Mouse (Mus musculus) mouse trophoblast stem cell (cell line): Measurements from ENCODE around the gene Gm29776.

ENCODE experiments used
- in situ Hi-C, 2 experiments: fragments of 300-500 bp; cut with MseI, MboI; formaldehyde crosslinking; loops; 2 replicates in 1 of 2; 3 replicates in 1 of 2; pipeline ENCODE4 v1.15.1; 2025

Gene Gm29776

GRCm38 (mm10) chr14:54709054-54709453 lies 10.4 kb upstream of the Gm29776 start:
- in situ Hi-C loops = no loop called here

DNA sequence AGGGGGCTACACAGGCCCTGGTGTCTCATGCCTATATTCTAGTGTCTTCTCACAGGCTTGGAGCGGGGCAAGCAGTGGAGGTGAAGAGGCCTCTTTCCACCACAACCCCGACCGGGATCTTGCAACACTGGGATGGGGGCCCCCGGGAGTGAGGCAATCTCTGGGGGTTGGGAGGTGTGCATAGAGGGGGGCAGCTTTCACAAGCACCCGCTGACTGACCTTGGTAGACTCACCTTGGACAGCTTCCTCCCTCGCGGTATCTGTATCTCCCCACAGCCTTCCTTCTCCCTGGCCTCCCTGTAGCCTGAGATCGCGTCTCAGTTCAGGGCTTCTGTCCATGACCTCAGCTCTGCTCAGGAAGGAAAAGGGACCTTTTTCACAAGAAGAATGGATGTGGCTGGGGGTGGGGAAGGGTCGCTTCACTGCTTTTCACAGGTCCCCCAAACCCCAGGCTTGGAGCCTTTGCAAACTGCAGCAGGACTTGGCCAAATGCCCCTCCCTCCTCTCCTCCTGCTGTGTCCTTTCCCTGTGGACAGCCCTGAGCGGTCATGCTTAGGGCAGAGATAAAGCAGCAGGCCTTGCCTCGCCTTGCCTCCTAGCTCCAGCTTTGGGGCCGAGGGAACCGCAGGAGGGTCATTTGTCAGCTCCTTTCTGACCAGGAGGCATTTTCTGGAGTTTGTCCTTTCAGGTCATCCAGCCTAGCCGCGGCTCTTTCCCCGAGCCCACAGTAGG lies 8.1 kb upstream of the Gm29776 start:
- in situ Hi-C loops = no loop called here

- in situ Hi-C loops = no loop called here
These were observed 7.2 kb upstream of the Gm29776 start for GRCm38 (mm10) chr14:54705844-54706243.

DNA sequence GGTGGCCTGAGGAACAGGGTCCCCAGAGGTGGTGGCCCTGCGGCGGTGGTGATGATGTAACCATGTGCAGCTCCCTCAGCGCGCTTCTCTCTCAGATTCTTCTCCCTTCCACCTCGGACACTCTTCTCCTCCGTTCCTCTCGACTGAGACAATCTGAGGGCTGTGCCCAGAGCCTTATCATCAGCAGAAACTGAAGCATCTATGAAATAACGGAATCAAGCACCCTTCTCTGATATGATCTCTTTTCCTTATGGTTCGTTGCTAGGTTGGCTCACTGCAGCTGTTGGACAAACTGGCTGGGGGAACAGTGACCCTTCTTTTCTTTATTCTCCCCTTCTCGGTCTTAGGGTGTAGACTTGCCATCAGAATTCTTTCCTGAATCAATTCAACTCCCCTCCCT lies 4.6 kb upstream of the Gm29776 start:
- in situ Hi-C loops = no loop called here

DNA sequence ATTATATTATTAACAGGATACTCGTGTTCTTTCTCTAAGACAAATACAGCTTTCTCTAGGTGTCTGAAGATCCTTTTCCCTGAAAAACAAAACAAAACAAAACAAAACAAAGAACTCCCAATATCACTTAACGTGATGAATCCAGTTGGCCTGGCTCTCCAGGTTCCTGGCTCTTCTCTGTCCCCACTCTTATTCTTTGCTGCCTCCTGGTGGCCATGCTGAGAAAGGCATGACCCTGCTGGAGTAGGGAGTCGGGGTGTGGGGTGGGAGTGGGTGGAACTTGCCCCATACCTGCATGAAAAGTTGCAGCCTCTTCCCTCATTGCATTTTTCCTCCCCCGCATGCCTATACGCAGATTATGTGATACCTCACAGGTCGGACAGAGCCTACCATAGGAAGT lies 2.7 kb upstream of the Gm29776 start:
- in situ Hi-C loops = no loop called here

DNA sequence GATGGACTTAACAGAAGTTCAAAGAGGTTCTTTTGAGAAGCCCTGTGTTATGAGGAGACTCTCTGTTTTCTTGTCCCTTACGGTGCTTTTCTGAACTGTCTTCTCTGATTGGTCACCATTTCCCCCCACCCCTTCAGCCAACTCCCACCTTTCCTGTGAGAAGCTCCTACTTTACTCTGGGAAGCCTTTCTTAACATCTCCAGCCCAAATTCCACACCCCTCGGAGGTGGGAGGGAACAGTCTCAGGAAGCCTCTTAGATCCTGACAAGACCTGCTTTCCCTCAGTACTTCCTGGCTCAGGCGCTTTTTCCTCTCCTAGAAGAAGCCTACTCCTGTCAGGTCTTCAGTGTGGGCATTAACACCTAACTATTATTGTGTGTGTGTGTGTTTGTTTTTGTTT lies 953 bp upstream of the Gm29776 start:
- in situ Hi-C loops = no loop called here

- in situ Hi-C loops = no loop called here
These were observed 1.9 kb downstream of the Gm29776 start for GRCm38 (mm10) chr14:54696752-54697151.

DNA sequence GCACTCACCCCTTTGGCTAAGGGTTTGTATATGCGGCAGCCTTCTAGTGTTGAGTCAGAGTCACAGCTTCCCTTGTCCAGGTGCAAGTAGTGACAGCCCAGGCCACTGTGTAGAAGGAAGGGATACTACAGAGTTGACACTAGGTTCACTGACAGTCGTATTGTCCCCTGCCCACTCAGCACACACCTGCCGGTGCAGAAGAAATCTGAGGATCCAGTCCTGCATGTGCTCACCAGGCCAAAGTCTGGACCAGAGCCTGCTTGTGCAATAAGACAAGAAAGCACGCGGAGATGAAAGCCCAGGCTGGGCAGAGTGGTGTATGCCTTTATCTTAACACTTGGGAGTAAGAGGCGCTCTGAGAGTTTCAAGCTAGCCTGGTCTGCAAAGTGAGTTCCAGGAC lies 3.6 kb downstream of the Gm29776 start:
- in situ Hi-C loops = no loop called here

DNA sequence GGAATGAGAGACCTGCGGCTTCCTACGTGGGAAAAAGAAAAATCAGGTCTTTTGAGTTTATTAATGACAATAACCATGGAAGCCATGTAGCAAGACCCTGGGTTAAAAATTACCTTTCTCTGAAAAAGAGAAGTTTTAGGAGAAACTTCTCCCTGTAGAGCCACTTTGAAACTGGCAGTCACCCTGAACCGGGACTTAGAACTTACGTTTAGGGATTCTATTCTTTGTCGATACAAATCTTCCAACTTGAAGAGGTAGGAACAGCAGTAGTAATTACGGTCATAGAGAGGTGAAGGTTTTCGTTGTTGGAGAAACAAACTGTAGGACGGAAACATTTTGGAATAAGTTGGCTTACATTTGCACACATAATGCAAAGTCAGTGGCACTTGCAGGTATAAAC lies 11.4 kb downstream of the Gm29776 start:
- in situ Hi-C loops = no loop called here

DNA sequence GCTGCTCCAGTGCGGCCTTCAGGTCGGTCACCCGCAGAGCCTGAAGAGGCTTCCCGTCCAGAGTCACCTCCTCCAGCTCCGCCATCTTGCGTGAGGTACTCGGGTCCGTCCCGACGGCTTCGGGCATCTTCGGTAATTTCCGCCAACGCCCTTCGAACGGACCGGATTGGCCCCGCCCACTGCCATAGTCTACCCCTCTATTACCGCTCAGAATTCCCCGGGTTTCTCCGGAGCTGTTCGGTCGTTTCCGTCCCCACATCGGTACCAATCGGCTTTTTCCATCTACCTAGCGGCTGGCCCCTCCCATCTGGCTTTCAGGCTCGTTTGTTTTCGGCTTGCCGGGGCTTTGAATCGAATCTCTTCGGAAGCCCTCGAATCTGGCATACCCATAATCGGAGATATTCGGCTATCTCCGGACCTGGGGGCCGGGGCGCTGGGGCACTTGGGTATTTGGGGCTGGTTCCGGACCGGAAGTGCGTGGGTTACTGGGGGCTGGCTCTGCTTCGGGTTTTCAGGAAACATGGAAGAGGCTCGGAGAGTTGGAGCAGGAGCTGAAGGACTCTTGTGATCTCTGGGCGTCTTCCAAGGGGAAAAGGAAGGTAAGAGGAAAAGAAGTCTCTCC lies 12.0 kb downstream of the Gm29776 start, which contains the start of gene Acin1:
Acin1 (minus strand) TSS at position 410 of the 622 bp plus-strand sequence.
- in situ Hi-C loops = no loop called here

GRCm38 (mm10) chr14:54686063-54686521 lies 12.5 kb downstream of the Gm29776 start, which contains the start of gene 1700123O20Rik:
Gene 1700123O20Rik, plus strand, starts transcription at chr14:54686216.
- in situ Hi-C loops = no loop called here

DNA sequence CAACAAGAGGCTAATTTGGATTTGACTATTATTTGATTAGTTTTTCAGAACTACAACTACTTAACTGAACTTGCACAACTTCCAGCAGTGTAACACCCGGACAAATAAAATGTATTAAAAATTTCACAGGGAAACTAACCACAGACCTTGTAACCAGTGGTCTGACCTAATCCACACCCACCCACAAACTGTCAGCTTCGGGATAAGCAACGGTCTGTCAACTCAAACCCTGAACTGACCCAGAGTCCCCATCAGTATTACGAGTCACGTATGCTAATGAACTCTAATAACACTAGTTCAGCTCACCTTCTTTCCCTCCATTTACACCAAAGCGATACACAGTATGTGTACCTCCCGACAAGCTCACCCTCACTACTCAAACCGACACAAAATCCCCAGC lies 13.2 kb downstream of the Gm29776 start:
- in situ Hi-C loops = no loop called here

DNA sequence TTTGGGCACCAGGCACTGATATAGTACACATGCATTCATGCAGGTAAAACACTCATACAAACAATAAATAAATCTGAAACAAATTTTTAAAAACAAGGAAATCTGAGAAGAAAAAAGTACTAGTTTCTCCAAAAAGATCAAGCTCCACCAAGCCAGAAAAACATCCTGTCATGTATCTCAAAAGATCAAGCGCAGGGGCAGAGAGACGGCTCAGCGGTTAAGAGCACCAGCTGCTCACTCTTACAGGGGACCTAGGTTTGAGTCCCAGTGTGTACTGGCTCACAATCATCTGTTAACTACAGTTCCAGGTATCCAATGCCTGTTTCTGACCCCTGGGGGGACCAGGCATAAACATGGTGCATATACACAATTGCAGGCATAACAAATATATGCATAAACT lies 16.2 kb downstream of the Gm29776 start:
- in situ Hi-C loops = no loop called here

DNA sequence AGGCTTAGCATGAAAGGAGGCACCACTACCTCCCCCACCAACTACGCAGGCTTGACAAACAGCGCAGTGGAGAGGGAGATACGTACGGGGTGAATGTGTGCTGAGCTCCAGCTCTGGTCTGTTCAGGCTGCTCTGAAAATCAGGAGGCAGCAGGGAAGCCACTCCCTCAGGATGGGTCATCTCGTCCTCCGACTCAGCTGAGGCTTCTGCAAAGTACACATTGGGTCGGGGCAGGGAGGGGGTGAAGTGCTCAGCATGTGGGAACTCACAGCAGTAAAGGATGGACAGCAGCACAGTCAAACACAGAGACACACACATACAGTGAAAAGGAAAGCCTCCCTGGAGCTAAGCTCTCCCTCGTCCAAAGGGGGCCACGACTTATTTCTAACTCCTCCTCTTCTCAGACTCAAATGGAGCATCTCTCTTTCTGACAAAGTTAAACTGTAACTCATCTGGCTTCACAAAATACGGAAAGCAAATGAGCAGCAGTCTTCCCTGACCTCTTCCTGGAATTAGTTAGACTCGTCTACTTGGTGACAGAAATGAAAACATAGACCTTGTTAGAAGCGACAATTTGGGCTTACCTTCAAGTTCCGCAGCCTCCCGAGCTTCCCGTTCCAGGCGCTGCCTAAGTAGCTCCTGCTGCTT lies 19.9 kb downstream of the Gm29776 start:
- in situ Hi-C loops = no loop called here

DNA sequence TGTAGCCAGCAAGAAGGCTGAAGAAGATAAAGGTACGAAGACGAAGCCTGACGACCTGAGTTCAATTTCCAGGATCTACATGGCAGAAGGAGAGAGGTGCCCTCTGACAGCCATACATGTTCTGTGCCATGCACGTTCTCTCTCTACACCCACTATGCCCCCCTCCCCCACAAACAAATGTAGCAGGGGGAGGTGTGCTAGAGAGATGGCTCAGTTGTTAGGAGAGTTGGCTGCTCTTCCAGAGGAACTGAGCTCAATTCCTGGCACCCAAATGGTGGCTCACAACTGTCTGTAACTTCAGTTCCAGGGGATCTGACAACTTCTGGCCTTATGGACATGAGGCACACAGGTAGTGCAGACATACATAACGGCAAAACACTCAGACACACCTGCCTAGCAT lies 22.3 kb downstream of the Gm29776 start:
- in situ Hi-C loops = no loop called here

DNA sequence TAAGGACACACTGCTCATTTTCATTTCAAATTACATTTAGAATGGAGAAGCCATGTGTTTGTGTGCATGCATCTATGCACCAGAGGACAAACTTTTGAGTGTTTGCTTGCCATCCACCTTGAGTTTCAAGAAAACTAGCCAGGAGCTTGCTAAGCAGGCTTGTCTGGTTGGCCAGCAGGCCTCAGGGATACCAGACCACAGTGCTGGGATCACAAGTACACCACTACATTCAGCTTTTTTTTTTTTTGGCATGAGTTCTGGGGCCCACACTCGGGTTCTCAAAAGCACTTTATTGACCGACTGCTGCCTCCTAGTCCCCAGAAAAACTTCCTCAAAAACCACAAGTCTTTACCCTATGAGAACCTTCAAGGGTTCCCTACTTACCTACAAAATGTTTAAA lies 24.3 kb downstream of the Gm29776 start:
- in situ Hi-C loops = no loop called here

GRCm38 (mm10) chr14:54669381-54669780 lies 29.3 kb downstream of the Gm29776 start:
- in situ Hi-C loops = no loop called here

DNA sequence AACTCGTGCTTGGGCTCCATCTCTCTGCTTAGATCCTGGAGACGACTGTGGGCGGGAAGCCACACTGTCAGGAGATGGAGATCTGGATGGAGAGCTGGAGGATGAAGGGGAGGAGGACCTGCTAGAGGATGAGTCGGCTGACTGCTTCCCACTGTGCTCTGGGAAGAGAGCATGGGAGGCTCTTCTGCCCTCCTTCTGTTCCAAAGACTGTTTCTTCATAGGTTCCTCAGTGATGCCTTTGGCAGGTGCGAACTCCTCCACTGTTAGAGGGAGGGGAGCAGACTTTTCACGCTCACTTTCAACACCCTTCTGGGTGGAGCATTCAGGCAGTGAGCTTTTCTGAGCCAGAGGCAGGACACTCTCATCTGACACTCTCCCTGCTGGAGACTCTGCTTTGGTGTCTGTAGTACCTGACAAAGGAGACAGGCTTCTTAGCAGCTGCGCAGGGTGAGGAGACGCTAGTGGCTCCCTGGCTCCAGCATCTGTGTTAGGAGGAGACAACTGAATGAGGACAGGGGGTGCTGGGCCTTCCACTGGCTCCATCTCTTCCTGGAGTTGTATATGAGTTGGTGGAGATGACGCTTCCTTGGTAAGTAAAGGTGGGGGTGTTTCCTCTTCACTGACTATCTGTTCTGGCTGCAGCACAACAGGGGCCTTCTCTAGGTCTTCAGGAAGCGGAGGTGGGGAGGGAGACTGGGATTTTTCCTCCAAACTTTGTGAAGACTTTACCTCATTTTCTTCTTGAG lies 34.0 kb downstream of the Gm29776 start:
- in situ Hi-C loops = no loop called here

- in situ Hi-C loops = no loop called here
These were observed 38.6 kb downstream of the Gm29776 start for GRCm38 (mm10) chr14:54660009-54660408.

GRCm38 (mm10) chr14:54653496-54653895 lies 45.1 kb downstream of the Gm29776 start:
- in situ Hi-C loops = no loop called here

DNA sequence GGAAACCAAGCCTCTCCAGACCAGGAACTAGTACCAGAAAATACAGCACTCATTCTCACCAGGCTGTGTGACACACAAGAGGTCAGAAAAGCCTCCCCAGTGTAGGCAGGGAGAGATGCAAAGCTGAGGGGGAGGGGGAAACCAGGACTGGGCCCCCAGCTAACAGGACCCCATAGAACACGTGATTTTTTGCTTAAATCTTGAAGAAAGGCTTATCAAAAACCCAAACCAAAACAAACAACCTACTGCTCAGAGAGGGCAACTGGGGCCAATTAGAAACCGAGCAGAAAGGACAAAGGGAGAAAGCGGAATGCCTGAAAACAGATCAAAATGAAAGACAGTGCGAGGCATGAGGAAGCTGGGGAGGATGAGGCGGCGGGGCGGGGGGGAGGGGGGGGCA lies 45.8 kb downstream of the Gm29776 start:
- in situ Hi-C loops = no loop called here

GRCm38 (mm10) chr14:54651556-54651955 lies 47.1 kb downstream of the Gm29776 start:
- in situ Hi-C loops = no loop called here
